Mouse (Mus musculus): ENCODE results near the gene S100a3. TPM values are rescaled to one million over a fixed set of nuclear protein-coding genes. Genes with fewer than 3 reads are reported as not detected.

Gene S100a3
- polyA plus RNA-seq, 1 experiment from 2014 or later = 0.31 TPM

GRCm38 (mm10) chr3:90582156-90582555, 21.8 kb downstream of the S100a3 start:
- Histone ChIP-seq H3K36me3 (ENCODE audit: control insufficient read depth, insufficient read depth, low read length) (no peaks in the 10 kb centered on the region), H3K9me3 (ENCODE audit: control insufficient read depth, low read length) (no peaks in the 10 kb centered on the region), H3K4me1 (ENCODE audit: control insufficient read depth, insufficient read depth, low read length) (no peaks in the 10 kb centered on the region), H3K4me2 (ENCODE audit: low read depth, low read length) (no peak overlapping the region), H3K9ac (replicated peaks; ENCODE audit: low read depth, low read length) (no peak overlapping the region), H3K4me3 (ENCODE audit: low read depth, low read length) (no peak overlapping the region), H3K27ac (ENCODE audit: low read depth, low read length) (no peak overlapping the region), H3K27me3 (ENCODE audit: control insufficient read depth, insufficient read depth, low read length) (no peaks in the 10 kb centered on the region)
- ATAC-seq (ENCODE audit: low read depth) = no peak
- 95% methylated on average over 1 of the region's 1 CpGs for WGBS

GRCm38 (mm10) chr3:90582556-90582955, 22.2 kb downstream of the S100a3 start:
- H3K4me3 ChIP-seq (ENCODE audit: low read depth, low read length) = no peak overlapping the region
- WGBS = 85% methylated on average over 4 of the region's 4 CpGs

GRCm38 (mm10) chr3:90583893-90584292, 23.5 kb downstream of the S100a3 start:
- ATAC-seq (ENCODE audit: low read depth) = no peak

More at GRCm38 (mm10) chr3:90582556-90582955, 22.2 kb downstream of the S100a3 start:
- no peaks in the 10 kb centered on the region for H3K4me1 ChIP-seq (ENCODE audit: control insufficient read depth, insufficient read depth, low read length)
- H3K9me3 ChIP-seq (ENCODE audit: control insufficient read depth, low read length) = no peaks in the 10 kb centered on the region
- no peaks in the 10 kb centered on the region for H3K27me3 ChIP-seq (ENCODE audit: control insufficient read depth, insufficient read depth, low read length)
- no peak overlapping the region for H3K4me2 ChIP-seq (ENCODE audit: low read depth, low read length)
- ATAC-seq (ENCODE audit: low read depth) = no peak
- H3K27ac ChIP-seq (ENCODE audit: low read depth, low read length) = no peak overlapping the region
- H3K36me3 ChIP-seq (ENCODE audit: control insufficient read depth, insufficient read depth, low read length) = no peaks in the 10 kb centered on the region
- H3K9ac ChIP-seq (replicated peaks; ENCODE audit: low read depth, low read length) = no peak overlapping the region

GRCm38 (mm10) chr3:90585595-90585994, 25.2 kb downstream of the S100a3 start:
- H3K36me3 ChIP-seq (ENCODE audit: control insufficient read depth, insufficient read depth, low read length) = no peaks in the 10 kb centered on the region
- H3K4me2 ChIP-seq (ENCODE audit: low read depth, low read length) = no peak overlapping the region
- no peak overlapping the region for H3K4me3 ChIP-seq (ENCODE audit: low read depth, low read length)
- no peak overlapping the region for H3K27ac ChIP-seq (ENCODE audit: low read depth, low read length)
- no peak overlapping the region for H3K9ac ChIP-seq (replicated peaks; ENCODE audit: low read depth, low read length)
- peak; percentile 28; the same call in 1 of the 2 replicates for ATAC-seq (ENCODE audit: low read depth)
- H3K9me3 ChIP-seq (ENCODE audit: control insufficient read depth, low read length) = no peaks in the 10 kb centered on the region
- no peaks in the 10 kb centered on the region for H3K4me1 ChIP-seq (ENCODE audit: control insufficient read depth, insufficient read depth, low read length)
- H3K27me3 ChIP-seq (ENCODE audit: control insufficient read depth, insufficient read depth, low read length) = no peaks in the 10 kb centered on the region
- 33% methylated on average over 5 of the region's 5 CpGs for WGBS

More at GRCm38 (mm10) chr3:90583893-90584292, 23.5 kb downstream of the S100a3 start:
- 75% methylated on average over 3 of the region's 3 CpGs for WGBS
- H3K4me1 ChIP-seq (ENCODE audit: control insufficient read depth, insufficient read depth, low read length) = no peaks in the 10 kb centered on the region
- H3K27ac ChIP-seq (ENCODE audit: low read depth, low read length) = no peak overlapping the region
- no peaks in the 10 kb centered on the region for H3K36me3 ChIP-seq (ENCODE audit: control insufficient read depth, insufficient read depth, low read length)
- H3K4me2 ChIP-seq (ENCODE audit: low read depth, low read length) = no peak overlapping the region
- H3K9ac ChIP-seq (replicated peaks; ENCODE audit: low read depth, low read length) = no peak overlapping the region
- no peak overlapping the region for H3K4me3 ChIP-seq (ENCODE audit: low read depth, low read length)
- H3K9me3 ChIP-seq (ENCODE audit: control insufficient read depth, low read length) = no peaks in the 10 kb centered on the region
- no peaks in the 10 kb centered on the region for H3K27me3 ChIP-seq (ENCODE audit: control insufficient read depth, insufficient read depth, low read length)

- Histone ChIP-seq H3K27ac (ENCODE audit: low read depth, low read length) (no peak overlapping the region), H3K4me3 (ENCODE audit: low read depth, low read length) (no peak overlapping the region), H3K4me1 (ENCODE audit: control insufficient read depth, insufficient read depth, low read length) (no peaks in the 10 kb centered on the region), H3K27me3 (ENCODE audit: control insufficient read depth, insufficient read depth, low read length) (no peaks in the 10 kb centered on the region), H3K9me3 (ENCODE audit: control insufficient read depth, low read length) (no peaks in the 10 kb centered on the region), H3K36me3 (ENCODE audit: control insufficient read depth, insufficient read depth, low read length) (no peaks in the 10 kb centered on the region), H3K9ac (replicated peaks; ENCODE audit: low read depth, low read length) (no peak overlapping the region), H3K4me2 (ENCODE audit: low read depth, low read length) (no peak overlapping the region)
- WGBS = 87% methylated on average over 15 of the region's 15 CpGs
- ATAC-seq (ENCODE audit: low read depth) = no peak
Observed at GRCm38 (mm10) chr3:90586016-90586643, 25.8 kb downstream of the S100a3 start.

- no peak for ATAC-seq (ENCODE audit: low read depth)
- Histone ChIP-seq H3K9me3 (ENCODE audit: control insufficient read depth, low read length) (no peaks in the 10 kb centered on the region), H3K36me3 (ENCODE audit: control insufficient read depth, insufficient read depth, low read length) (no peaks in the 10 kb centered on the region), H3K27ac (ENCODE audit: low read depth, low read length) (no peak overlapping the region), H3K4me1 (ENCODE audit: control insufficient read depth, insufficient read depth, low read length) (no peaks in the 10 kb centered on the region), H3K4me2 (ENCODE audit: low read depth, low read length) (no peak overlapping the region), H3K9ac (replicated peaks; ENCODE audit: low read depth, low read length) (no peak overlapping the region), H3K27me3 (ENCODE audit: control insufficient read depth, insufficient read depth, low read length) (no peaks in the 10 kb centered on the region), H3K4me3 (ENCODE audit: low read depth, low read length) (no peak overlapping the region)
- 79% methylated on average over 10 of the region's 10 CpGs for WGBS
Observed at GRCm38 (mm10) chr3:90586906-90587305, 26.5 kb downstream of the S100a3 start.

- H3K4me1 ChIP-seq (ENCODE audit: control insufficient read depth, insufficient read depth, low read length) = no peaks in the 10 kb centered on the region
- no peak overlapping the region for H3K4me3 ChIP-seq (ENCODE audit: low read depth, low read length)
- H3K27ac ChIP-seq (ENCODE audit: low read depth, low read length) = no peak overlapping the region
- H3K9ac ChIP-seq (replicated peaks; ENCODE audit: low read depth, low read length) = no peak overlapping the region
- no peak overlapping the region for H3K4me2 ChIP-seq (ENCODE audit: low read depth, low read length)
- H3K27me3 ChIP-seq (ENCODE audit: control insufficient read depth, insufficient read depth, low read length) = no peaks in the 10 kb centered on the region
- 93% methylated on average over 13 of the region's 14 CpGs for WGBS
- no peaks in the 10 kb centered on the region for H3K36me3 ChIP-seq (ENCODE audit: control insufficient read depth, insufficient read depth, low read length)
- no peak for ATAC-seq (ENCODE audit: low read depth)
- no peaks in the 10 kb centered on the region for H3K9me3 ChIP-seq (ENCODE audit: control insufficient read depth, low read length)
Observed at GRCm38 (mm10) chr3:90587361-90588101, 27.2 kb downstream of the S100a3 start.

GRCm38 (mm10) chr3:90589390-90589789, 29.0 kb downstream of the S100a3 start:
- Histone ChIP-seq H3K9ac (replicated peaks; ENCODE audit: low read depth, low read length) (no peak overlapping the region), H3K36me3 (ENCODE audit: control insufficient read depth, insufficient read depth, low read length) (no peaks in the 10 kb centered on the region), H3K9me3 (ENCODE audit: control insufficient read depth, low read length) (no peaks in the 10 kb centered on the region), H3K4me3 (ENCODE audit: low read depth, low read length) (no peak overlapping the region), H3K4me2 (ENCODE audit: low read depth, low read length) (no peak overlapping the region), H3K27ac (ENCODE audit: low read depth, low read length) (no peak overlapping the region), H3K27me3 (ENCODE audit: control insufficient read depth, insufficient read depth, low read length) (no peaks in the 10 kb centered on the region), H3K4me1 (ENCODE audit: control insufficient read depth, insufficient read depth, low read length) (no peaks in the 10 kb centered on the region)
- 88% methylated on average over 6 of the region's 6 CpGs for WGBS
- ATAC-seq (ENCODE audit: low read depth) = no peak

GRCm38 (mm10) chr3:90589947-90590346, 29.6 kb downstream of the S100a3 start, which contains the start of gene S100a2:
TSS of gene S100a2 (plus strand) at chr3:90590247.
- Histone ChIP-seq H3K9ac (replicated peaks; ENCODE audit: low read depth, low read length) (no peak within 1 kb of the TSS), H3K4me1 (ENCODE audit: control insufficient read depth, insufficient read depth, low read length) (no peaks in the 10 kb centered on the region), H3K27me3 (ENCODE audit: control insufficient read depth, insufficient read depth, low read length) (no peaks in the 10 kb centered on the region), H3K27ac (ENCODE audit: low read depth, low read length) (no peak within 1 kb of the TSS), H3K4me2 (ENCODE audit: low read depth, low read length) (no peak within 1 kb of the TSS), H3K4me3 (ENCODE audit: low read depth, low read length) (no peak within 1 kb of the TSS), H3K36me3 (ENCODE audit: control insufficient read depth, insufficient read depth, low read length) (no peaks in the 10 kb centered on the region), H3K9me3 (ENCODE audit: control insufficient read depth, low read length) (no peaks in the 10 kb centered on the region)
- no peak for ATAC-seq (ENCODE audit: low read depth)
- WGBS = 89% methylated on average over 8 of the region's 8 CpGs

Data from neural tube, embryonic 14.5 days (tissue).